Mouse (Mus musculus) cerebellum, adult (tissue): ENCODE measurements around the gene Agpat3.
"Not testable (repeated sequence)": the region's sequence is repeated elsewhere in the genome, so short reads cannot be mapped to it uniquely, and the experiment has no call there.

ENCODE experiments used
- ATAC-seq: cut with Nextera tagmentation; 2 replicates; pipeline ENCODE4 v1.9.2; 2017; ENCODE audit warnings: mild to moderate bottlenecking, moderate library complexity, mixed read lengths; ENCODE audit not compliant: insufficient number of reproducible peaks, low FRiP score, low TSS enrichment

The Agpat3 gene

DNA sequence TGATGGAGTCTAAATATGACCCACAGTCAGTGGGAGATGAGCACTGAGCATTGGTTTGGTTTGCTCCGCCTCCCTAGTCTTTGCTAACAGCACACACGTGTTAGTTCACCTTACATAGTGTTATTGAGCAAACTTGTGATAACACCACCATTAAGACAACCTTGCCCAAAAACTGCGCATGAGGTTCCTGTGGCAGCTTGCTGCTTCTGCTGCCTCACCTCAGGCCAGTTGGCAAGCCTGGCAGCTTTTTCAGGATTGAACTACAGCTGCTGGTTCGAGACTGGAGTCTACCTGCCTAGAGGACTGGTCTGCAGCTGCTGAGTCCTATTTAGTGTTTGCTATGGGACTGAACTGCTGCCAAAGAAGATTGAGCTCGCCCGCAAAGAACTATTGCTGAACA lies 11.1 kb upstream of the Agpat3 start:
- ATAC-seq: no peak

DNA sequence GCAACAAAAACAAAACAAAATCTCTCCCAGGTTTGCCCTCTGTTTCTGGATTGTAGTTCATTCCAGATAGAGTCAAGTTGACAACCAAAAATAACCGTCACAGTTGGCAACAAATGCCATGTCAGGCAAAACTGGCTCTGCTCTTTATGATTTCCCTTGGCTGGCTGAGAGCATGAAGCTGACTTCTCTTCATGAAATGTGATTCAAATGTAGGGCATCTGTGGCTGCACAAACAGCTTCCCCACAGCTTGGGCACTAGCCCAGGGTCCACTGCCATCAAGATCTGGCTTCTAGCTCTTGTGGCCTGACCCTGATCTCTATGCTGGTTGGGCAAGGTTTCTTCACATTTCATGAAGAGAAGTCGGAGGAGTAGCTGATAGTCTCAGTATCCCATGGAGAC lies 9.7 kb upstream of the Agpat3 start:
- ATAC-seq: peak; percentile 61; the same call in 1 of the 2 replicates

DNA sequence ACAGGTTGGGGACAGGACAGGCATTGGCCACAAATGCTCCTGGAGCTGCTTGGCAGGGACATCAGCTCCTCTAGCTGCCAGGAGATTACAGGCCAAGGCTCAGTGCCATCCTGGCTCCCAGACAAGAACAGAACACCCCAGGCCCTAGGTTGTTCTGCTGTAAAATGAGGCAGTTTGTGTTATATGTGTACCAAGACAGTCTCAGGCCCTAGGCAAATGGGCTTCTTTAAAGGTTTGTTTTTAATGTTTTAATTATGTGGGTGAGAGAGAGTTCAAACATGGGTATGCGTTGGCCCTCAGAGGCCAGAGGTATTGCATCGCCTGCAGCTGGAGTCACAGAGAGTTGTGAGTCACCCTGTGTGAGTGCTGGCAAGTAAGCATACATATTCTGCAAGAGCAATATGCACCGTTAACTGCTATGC lies 8.0 kb upstream of the Agpat3 start:
- ATAC-seq: peak; percentile 62

DNA sequence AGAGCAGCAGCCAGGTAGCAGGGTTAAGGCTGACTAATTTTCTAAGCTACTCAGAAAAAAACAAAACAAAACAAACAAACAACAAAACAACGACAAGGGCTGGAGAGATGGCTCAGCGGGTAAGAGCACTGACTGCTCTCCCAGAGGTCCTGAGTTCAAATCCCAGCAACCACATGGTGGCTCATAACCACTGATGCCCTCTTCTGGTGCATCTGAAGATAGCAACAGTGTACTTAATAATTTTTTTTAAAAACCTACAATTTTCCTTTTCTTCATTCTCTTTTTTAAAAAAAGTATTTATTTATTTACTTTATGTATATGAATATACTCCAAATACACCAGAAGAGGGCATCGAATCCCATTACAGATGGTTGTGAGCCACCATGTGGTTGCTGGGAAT lies 6.7 kb upstream of the Agpat3 start:
- ATAC-seq: not testable (repeated sequence)

DNA sequence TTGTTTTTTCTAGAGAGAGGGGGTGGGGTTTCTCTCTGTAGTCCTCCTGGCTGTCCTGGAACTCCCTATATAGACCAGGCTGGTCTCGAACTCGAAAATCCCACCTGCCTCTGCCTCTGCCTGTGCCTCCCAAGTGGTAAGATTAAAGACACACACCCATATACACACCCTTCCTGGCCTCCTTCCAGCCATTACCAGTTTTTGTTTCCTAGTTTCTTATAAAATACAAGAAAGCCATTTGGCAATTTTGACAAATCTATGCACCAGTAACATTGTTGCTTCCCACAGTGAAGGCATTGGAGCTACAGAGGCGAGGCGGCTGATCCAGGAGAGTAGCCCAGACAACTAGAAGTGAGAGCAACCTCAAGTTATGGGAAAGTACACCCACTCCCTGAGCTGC lies 6.0 kb upstream of the Agpat3 start:
- ATAC-seq: no peak

GRCm38 (mm10) chr10:78357742-78358141 lies 5.5 kb upstream of the Agpat3 start:
- no peak for ATAC-seq

DNA sequence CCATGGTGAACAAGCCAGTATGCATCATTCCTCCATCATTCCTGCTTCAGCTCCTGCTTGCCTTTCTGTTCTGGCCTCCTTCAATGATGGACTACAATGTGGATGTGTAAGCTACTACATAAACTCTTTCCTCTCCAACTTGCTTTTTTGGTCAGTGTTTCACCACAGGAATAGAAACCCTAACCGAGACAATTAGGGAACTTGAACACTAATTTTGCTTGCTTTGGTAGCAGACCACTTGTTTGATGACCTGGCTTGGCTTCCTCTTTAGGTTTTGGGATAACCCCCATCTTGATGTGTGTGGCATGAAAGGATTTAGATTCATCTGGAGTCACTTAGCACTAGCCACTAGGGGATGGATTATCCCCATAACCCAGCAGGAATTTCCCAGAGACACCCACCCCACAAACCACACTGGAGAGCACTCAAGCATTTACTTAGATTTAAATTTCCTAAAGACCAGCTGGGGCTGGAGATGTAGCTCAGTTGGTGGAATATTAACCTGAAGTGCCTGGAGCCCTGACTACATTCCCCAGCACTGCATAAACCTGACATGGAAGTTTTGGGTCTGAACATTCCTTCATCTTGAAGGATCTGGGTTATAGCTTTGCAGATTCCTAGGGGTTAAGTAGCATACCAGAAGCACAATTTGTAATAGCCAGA lies 3.8 kb upstream of the Agpat3 start:
- ATAC-seq: no peak

DNA sequence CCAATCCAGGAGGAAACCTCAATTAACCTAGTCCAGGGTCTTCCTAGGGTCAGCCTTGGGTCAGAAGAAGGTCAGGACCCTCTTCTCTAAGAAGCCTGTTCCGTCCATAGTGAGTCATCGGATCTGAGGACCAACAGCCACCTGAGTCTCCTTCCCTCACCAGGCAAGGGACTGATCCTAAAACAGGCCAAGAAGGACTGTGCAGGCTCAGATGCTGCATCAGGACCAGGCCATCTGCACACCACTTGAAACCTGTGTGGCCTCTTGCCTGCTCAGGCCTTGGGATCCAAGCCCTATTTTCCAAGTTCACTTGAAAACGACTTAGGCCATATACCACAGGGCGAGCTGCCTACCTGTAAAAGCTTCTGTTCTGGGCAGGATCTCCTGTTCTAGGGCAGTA lies 907 bp upstream of the Agpat3 start:
- no peak for ATAC-seq

DNA sequence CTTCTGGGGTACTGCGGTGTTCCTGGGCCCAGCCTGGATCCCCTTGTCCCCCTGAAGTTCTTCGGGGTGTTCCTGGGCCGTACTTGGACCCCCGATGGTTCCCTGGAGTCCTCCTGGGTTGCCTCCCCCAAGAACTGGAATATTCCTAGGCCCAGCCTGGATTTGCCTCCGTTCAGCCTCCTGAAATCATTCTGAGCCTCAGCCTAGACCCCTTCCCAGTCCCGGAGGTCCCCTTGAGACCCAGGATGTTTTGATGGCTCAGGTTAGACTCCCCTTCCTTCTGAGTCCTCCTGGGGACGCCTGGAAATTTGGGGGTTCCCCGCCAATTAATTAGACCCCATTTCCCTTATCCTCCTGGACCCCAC lies 359 bp upstream of the Agpat3 start:
- ATAC-seq: no peak

- ATAC-seq: peak; percentile 15; the same call in 1 of the 2 replicates
Observed at GRCm38 (mm10) chr10:78351564-78351886, 764 bp downstream of the Agpat3 start.

- no peak for ATAC-seq
Observed at GRCm38 (mm10) chr10:78350796-78351556, 1.3 kb downstream of the Agpat3 start.

DNA sequence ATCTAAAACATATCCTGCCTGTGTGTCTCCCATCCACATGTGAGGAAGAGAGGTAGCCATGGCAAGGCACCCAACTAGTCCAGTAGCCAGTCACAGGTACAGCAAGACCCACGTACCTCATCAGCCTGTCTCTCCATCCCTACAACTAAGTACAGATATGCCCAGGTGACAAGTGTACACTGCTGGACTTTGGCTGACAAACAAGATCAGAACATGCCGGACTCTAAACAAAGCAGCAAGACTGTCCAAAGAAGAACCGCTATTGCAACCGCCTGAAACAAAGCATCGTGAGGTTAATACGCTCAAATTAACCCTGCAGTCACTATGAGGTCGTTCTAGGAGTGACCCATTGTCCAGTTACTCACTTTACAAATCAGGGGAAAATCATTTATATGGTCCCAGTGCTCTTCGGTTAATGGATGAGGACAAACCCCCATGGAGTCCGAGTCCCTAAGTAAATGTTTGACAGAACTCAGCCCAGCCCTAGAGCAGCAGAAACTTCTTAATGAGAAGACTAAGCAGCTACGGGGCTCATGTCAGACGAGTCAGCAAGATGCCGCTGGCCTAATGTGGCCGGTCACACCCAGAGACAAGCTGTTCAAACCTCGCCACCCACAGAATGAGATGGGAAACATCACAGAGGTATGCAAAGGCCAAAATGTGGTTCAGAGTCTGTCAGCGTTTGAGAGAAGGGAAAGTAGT lies 2.7 kb downstream of the Agpat3 start:
- no peak for ATAC-seq

GRCm38 (mm10) chr10:78348211-78348610 lies 4.1 kb downstream of the Agpat3 start:
- ATAC-seq: no peak

DNA sequence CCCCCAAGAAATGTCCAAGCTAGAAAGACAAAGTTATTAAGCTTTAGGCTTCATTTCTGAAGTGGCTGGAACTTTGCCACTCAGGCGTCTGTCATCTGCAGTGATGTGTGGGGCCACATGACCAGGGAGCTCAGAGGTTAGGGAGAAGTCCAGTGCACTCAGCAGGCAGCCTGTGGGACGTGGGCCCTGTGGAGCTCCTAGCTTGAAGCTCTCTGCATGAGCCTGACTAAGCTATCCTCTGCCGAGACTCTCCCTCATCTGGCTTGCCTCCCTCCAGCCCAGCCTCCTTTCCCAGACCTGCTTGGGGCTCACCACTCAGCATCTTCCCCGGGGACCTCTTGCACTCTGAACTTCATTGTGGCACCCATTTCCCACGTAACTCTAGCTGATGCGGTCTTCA lies 4.8 kb downstream of the Agpat3 start:
- no peak for ATAC-seq

DNA sequence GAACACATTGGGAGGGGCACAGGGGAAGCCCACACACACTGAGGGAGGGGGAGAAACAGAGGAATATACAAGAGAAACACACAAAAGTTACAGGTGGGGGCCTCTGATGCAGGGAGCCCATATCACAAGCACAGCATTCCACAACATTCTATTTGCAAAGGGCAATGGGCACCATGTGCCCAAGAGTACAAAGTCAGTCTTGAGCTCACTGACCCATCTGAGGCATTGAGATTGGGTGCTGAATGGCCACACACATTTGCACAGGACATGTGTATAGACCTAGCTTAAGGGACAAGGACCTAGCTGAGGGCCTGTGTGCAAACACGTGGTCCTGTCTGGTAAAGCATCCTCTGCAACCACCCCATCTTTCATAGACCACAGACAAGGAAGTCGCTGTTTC lies 6.8 kb downstream of the Agpat3 start:
- ATAC-seq: no peak

DNA sequence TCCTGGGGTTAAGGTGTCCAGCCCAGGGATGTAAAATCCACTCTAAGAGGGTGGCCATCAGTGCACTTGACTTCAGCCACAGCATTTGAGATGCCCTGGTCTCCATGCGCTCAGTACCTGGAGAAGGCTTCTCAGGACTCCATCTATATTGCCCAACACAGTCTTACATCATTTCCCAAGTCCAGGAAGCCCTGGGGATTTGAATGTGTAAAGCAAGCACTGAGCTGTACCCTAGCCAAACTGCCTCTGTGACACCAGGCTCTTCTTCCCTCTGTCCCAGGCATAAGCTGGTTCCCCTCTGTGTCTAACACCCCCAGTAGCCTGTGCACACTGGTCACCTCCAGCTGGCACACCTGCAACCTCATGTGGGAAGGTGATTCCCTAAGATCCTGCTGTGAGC lies 10.2 kb downstream of the Agpat3 start:
- ATAC-seq: no peak

GRCm38 (mm10) chr10:78338180-78338579 lies 14.1 kb downstream of the Agpat3 start:
- ATAC-seq: no peak

GRCm38 (mm10) chr10:78334923-78335561 lies 17.2 kb downstream of the Agpat3 start:
- ATAC-seq: peak; percentile 19; the same call in 1 of the 2 replicates

- no peak for ATAC-seq
Observed at GRCm38 (mm10) chr10:78331577-78331976, 20.7 kb downstream of the Agpat3 start.

DNA sequence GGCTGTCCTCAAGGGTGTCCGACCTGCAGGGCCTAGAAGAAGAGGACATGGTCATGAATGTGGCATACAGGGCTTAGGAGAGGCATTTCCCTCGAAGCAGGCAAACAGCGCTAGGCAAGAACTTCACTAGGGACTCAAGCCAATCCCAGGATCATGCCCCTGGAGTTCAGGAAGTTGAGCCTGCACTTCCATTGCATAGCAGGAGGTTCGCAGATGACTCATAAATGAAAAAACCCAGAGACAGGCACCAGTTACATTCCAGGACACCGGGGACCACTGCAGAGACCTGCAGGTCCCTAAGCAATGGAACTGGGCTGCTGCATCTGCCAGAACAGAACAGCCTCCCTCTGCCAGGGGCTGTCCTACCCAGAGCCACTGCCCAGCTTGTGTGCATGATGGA lies 23.0 kb downstream of the Agpat3 start:
- no peak for ATAC-seq

- no peak for ATAC-seq
Observed at GRCm38 (mm10) chr10:78328011-78328575, 24.2 kb downstream of the Agpat3 start.
